Mouse (Mus musculus) left cerebral cortex, postnatal 36 days (tissue): ENCODE data around the gene Dus2. TPM values are rescaled to one million over a fixed set of nuclear protein-coding genes. Genes with fewer than 3 reads are reported as not detected.
"Not testable (repeated sequence)": the region's sequence is repeated elsewhere in the genome, so short reads cannot be mapped to it uniquely, and the experiment has no call there.

Experiments
- DNase-seq, 2 experiments: peaks; one replicate each; pipeline ENCODE4 v3.0.0; 2021 to 2022; ENCODE audit warnings: low spot score in 2 of 2, mixed read lengths in 1 of 2
- intact Hi-C: fragments of 180-260 bp; cut with DNase I; formaldehyde crosslinking; loops from one replicate; pipeline ENCODE4 v1.15.1; 2025
- total RNA-seq, 2 experiments: library from RNA; stranded (reverse); gene quantifications; 2 replicates each; pipeline ENCODE4 v1.2.3; 2021

Gene Dus2
- total RNA-seq, 2 experiments from 2014 or later, result 16.4 to 19.3 TPM

- intact Hi-C loops, result no loop called here
- DNase-seq, result no peak
These were observed 10.0 kb upstream of the Dus2 start for GRCm38 (mm10) chr8:105981146-105981545.

- DNase-seq, intact Hi-C loops: not testable (repeated sequence)
These were observed 7.7 kb upstream of the Dus2 start for GRCm38 (mm10) chr8:105983406-105983805.

GRCm38 (mm10) chr8:105988546-105988945 lies 2.6 kb upstream of the Dus2 start:
- no peak for DNase-seq

GRCm38 (mm10) chr8:105991546-105991945 lies 409 bp downstream of the Dus2 start:
- intact Hi-C loops, result no loop called here
- DNase-seq, result no peak

More at GRCm38 (mm10) chr8:105988546-105988945, 2.6 kb upstream of the Dus2 start:
- intact Hi-C loops, result loop anchor here (5.0 kb wide), 1 partner anchor 34 kb away; no protein-coding TSS in a partner anchor

GRCm38 (mm10) chr8:105992499-105992898 lies 1.4 kb downstream of the Dus2 start:
- no peak for DNase-seq
- intact Hi-C loops, result no loop called here

GRCm38 (mm10) chr8:105993226-105993625 lies 2.1 kb downstream of the Dus2 start:
- intact Hi-C loops, result no loop called here
- DNase-seq, result no peak

GRCm38 (mm10) chr8:105996359-105996758 lies 5.2 kb downstream of the Dus2 start:
- DNase-seq, result no peak
- intact Hi-C loops, result no loop called here

- intact Hi-C loops, result no loop called here
- no peak for DNase-seq
These were observed 7.8 kb downstream of the Dus2 start for GRCm38 (mm10) chr8:105998971-105999370.

GRCm38 (mm10) chr8:106001908-106002307 lies 10.8 kb downstream of the Dus2 start:
- no peak for DNase-seq
- intact Hi-C loops, result no loop called here

- intact Hi-C loops, result no loop called here
- DNase-seq, result no peak
These were observed 13.5 kb downstream of the Dus2 start for GRCm38 (mm10) chr8:106004538-106005207.

GRCm38 (mm10) chr8:106005875-106006274 lies 14.7 kb downstream of the Dus2 start, which contains the start of gene Dpep2nb:
Gene Dpep2nb, minus strand, starts transcription at chr8:106005975.
- DNase-seq, result no peak
- intact Hi-C loops, result no loop called here

GRCm38 (mm10) chr8:106006413-106006812 lies 15.3 kb downstream of the Dus2 start:
- intact Hi-C loops, result no loop called here
- DNase-seq, result no peak

- intact Hi-C loops, result no loop called here
- DNase-seq, result no peak
These were observed 16.0 kb downstream of the Dus2 start for GRCm38 (mm10) chr8:106007135-106007534.

GRCm38 (mm10) chr8:106007891-106008290 lies 16.8 kb downstream of the Dus2 start:
- intact Hi-C loops, DNase-seq: not testable (repeated sequence)

- intact Hi-C loops, result loop anchor here (5.0 kb wide), 1 partner anchor 119 kb away; the partner anchor contains the start of gene Nrn1l
These were observed 19.9 kb downstream of the Dus2 start for GRCm38 (mm10) chr8:106010748-106011642.

GRCm38 (mm10) chr8:106011643-106011986 lies 20.5 kb downstream of the Dus2 start, which contains the start of gene Ddx28:
Gene Ddx28, minus strand, starts transcription at chr8:106011882.
- intact Hi-C loops, result loop anchor here (5.0 kb wide), 1 partner anchor 119 kb away; the partner anchor contains the start of gene Nrn1l
- no peak for DNase-seq

More at GRCm38 (mm10) chr8:106010748-106011642, 19.9 kb downstream of the Dus2 start:
- DNase-seq, result peak; percentile 95 to 96

GRCm38 (mm10) chr8:106012203-106012602 lies 21.1 kb downstream of the Dus2 start:
- DNase-seq, result not testable (repeated sequence)
- intact Hi-C loops, result loop anchor here (5.0 kb wide), 1 partner anchor 120 kb away; the partner anchor contains the start of gene Nrn1l

- intact Hi-C loops, result no loop called here
- no peak for DNase-seq
These were observed 25.1 kb downstream of the Dus2 start for GRCm38 (mm10) chr8:106016284-106016683.

GRCm38 (mm10) chr8:106017130-106017529 lies 26.0 kb downstream of the Dus2 start:
- intact Hi-C loops, result no loop called here
- no peak for DNase-seq

GRCm38 (mm10) chr8:106018039-106018438 lies 26.9 kb downstream of the Dus2 start:
- DNase-seq, result no peak
- intact Hi-C loops, result no loop called here
